Mouse (Mus musculus): ENCODE data around the gene Frmd4b. TPM values are rescaled to one million over a fixed set of nuclear protein-coding genes. Genes with fewer than 3 reads are reported as not detected.

The Frmd4b gene
- 0.13 and 0.29 TPM in 2 replicates for total RNA-seq (2012; rRNA removed)
- total RNA-seq (2014; rRNA removed), result 0.13 and 0.23 TPM in 2 replicates
- polyA plus RNA-seq (2012; ENCODE audit: insufficient read length, low read depth), result 0.70 and 0.75 TPM in 2 replicates

- Histone ChIP-seq H3K9me3 (replicated peaks; ENCODE audit: low read length) (no peaks in the 10 kb centered on the region), H3K27ac (ENCODE audit: insufficient read depth, low read depth) (no peak within 1 kb of the TSS), H3K79me2 (replicated peaks; ENCODE audit: control insufficient read depth, extremely low read depth, insufficient read depth, poor library complexity, severe bottlenecking) (no peaks in the 10 kb centered on the region), H3K4me3 (replicated peaks in 1 of 3; ENCODE audit: low read depth in 2 of 3, low read length in 2 of 3, poor library complexity in 1 of 3) (no peak within 1 kb of the TSS), H3K4me2 (ENCODE audit: insufficient read depth, low read depth, poor library complexity, severe bottlenecking) (no peak within 1 kb of the TSS), H3K9ac (ENCODE audit: insufficient read depth, low read depth) (no peak within 1 kb of the TSS), H3K36me3 (replicated peaks in 1 of 2; ENCODE audit: control insufficient read depth in 1 of 2, insufficient read depth in 1 of 2, low read length in 1 of 2) (no peaks in the 10 kb centered on the region), H3K4me1 (ENCODE audit: control insufficient read depth in 1 of 2, insufficient read depth in 2 of 2) (no peaks in the 10 kb centered on the region), H3K27me3 (replicated peaks) (no peaks in the 10 kb centered on the region)
- dilution Hi-C loops (cut with MboI; ENCODE audit: extremely low pct_ligation_motif_present, extremely low pct_unique_long_range_greater_than_20kb, low sequenced_read_pairs), result no loop called here
- in situ Hi-C loops (cut with MboI; ENCODE audit: low pct_ligation_motif_present, low pct_unique_long_range_greater_than_20kb, low sequenced_read_pairs), result no loop called here
- TF ChIP-seq ZKSCAN1 (IDR thresholded peaks at IDR 0.05; ENCODE audit: borderline replicate concordance, low read depth, low read length) (no peak), BHLHE40 (IDR thresholded peaks at IDR 0.05; ENCODE audit: low read depth, low read length) (no peak), MEF2A (IDR thresholded peaks at IDR 0.05; ENCODE audit: borderline replicate concordance, low read depth, low read length) (no peak), CHD2 (IDR thresholded peaks at IDR 0.05; ENCODE audit: low read length) (no peak), JUND (conservative IDR thresholded peaks at IDR 0.05; ENCODE audit: low read depth, low read length) (no peak), PAX5 (IDR thresholded peaks at IDR 0.05; ENCODE audit: low read length) (no peak), GABPA (IDR thresholded peaks at IDR 0.05; ENCODE audit: insufficient replicate concordance, low read depth, low read length) (no peak), ZMIZ1 (IDR thresholded peaks at IDR 0.05; ENCODE audit: low read depth, low read length) (no peak), SMC3 (IDR thresholded peaks at IDR 0.05; ENCODE audit: low read depth, low read length) (no peak), NELFE (IDR thresholded peaks at IDR 0.05; ENCODE audit: low read depth, low read length) (no peak), POLR2AphosphoS2 (IDR thresholded peaks at IDR 0.05; ENCODE audit: low read depth, low read length) (no peak), E2F4 (IDR thresholded peaks at IDR 0.05; ENCODE audit: insufficient replicate concordance, low read depth, low read length) (no peak), USF1 (IDR thresholded peaks at IDR 0.05; ENCODE audit: low read depth, low read length) (no peak), USF2 (conservative IDR thresholded peaks at IDR 0.05; ENCODE audit: low read depth, low read length) (no peak), MAFK (IDR thresholded peaks at IDR 0.05; ENCODE audit: insufficient replicate concordance, low read length) (no peak), POLR2A (IDR thresholded peaks at IDR 0.05; ENCODE audit: low read depth, low read length) (no peak), CTCF (conservative IDR thresholded peaks at IDR 0.05 in 1 of 2, IDR thresholded peaks at IDR 0.05 in 1 of 2; ENCODE audit: low read depth in 2 of 2, low read length in 2 of 2) (no peak), RAD21 (IDR thresholded peaks at IDR 0.05; ENCODE audit: low read depth, low read length) (no peak)
- DNase-seq (ENCODE audit: extremely low read depth), result no peak
Measured at GRCm38 (mm10) chr6:97617266-97617743, at the start of gene Frmd4b. TSS of gene Frmd4b (minus strand) at chr6:97617541.

DNA sequence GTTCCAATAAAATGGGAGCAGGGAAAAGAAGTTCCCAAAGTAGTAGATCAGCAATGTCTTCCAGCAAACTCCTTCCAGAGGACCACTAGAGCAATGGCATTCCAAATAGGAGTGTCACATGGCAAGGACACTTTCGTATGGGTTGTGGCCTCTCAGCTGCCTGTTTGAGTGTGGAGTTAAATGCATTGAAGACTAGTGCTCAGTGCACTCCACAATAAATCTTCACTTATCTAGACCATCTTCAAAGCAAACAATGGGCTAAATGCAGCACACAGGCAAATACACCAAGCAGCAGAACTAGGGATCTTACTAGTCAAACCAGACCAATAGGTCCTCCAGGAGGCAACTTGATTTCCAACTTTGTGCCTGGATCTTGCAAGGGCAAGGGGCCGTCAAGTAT, 49.1 kb upstream of the Frmd4b start:
- TF ChIP-seq USF2 (conservative IDR thresholded peaks at IDR 0.05; ENCODE audit: low read depth, low read length), result no peak
- no peak for TF ChIP-seq SMC3 (IDR thresholded peaks at IDR 0.05; ENCODE audit: low read depth, low read length)
- TF ChIP-seq ELF1 (IDR thresholded peaks at IDR 0.05; ENCODE audit: low read depth, low read length), result no peak
- TF ChIP-seq IRF4 (IDR thresholded peaks at IDR 0.05; ENCODE audit: low read depth, low read length), result no peak
- no peak for TF ChIP-seq NELFE (IDR thresholded peaks at IDR 0.05; ENCODE audit: low read depth, low read length)
- no peak for TF ChIP-seq POLR2A (IDR thresholded peaks at IDR 0.05; ENCODE audit: low read depth, low read length)
- TF ChIP-seq ZKSCAN1 (IDR thresholded peaks at IDR 0.05; ENCODE audit: borderline replicate concordance, low read depth, low read length), result no peak
- no peak for TF ChIP-seq MAX (IDR thresholded peaks at IDR 0.05; ENCODE audit: low read length)
- TF ChIP-seq MYC (IDR thresholded peaks at IDR 0.05; ENCODE audit: low read depth, low read length), result no peak
- TF ChIP-seq MAFK (IDR thresholded peaks at IDR 0.05; ENCODE audit: insufficient replicate concordance, low read length), result no peak
- no peak for TF ChIP-seq ZC3H11A (IDR thresholded peaks at IDR 0.05; ENCODE audit: low read depth, low read length)
- TF ChIP-seq CHD2 (IDR thresholded peaks at IDR 0.05; ENCODE audit: low read length), result no peak
- no peak for TF ChIP-seq MEF2A (IDR thresholded peaks at IDR 0.05; ENCODE audit: borderline replicate concordance, low read depth, low read length)
- TF ChIP-seq E2F4 (IDR thresholded peaks at IDR 0.05; ENCODE audit: insufficient replicate concordance, low read depth, low read length), result no peak
- H3K9me3 ChIP-seq (replicated peaks; ENCODE audit: low read length), result no peaks in the 10 kb centered on the region
- no peak overlapping the region for H3K4me3 ChIP-seq (replicated peaks in 1 of 3; ENCODE audit: low read depth in 2 of 3, low read length in 2 of 3, poor library complexity in 1 of 3)
- no peaks in the 10 kb centered on the region for H3K4me1 ChIP-seq (ENCODE audit: control insufficient read depth in 1 of 2, insufficient read depth in 2 of 2)
- no peak overlapping the region for H3K4me2 ChIP-seq (ENCODE audit: insufficient read depth, low read depth, poor library complexity, severe bottlenecking)
- no peaks in the 10 kb centered on the region for H3K79me2 ChIP-seq (replicated peaks; ENCODE audit: control insufficient read depth, extremely low read depth, insufficient read depth, poor library complexity, severe bottlenecking)
- dilution Hi-C loops (cut with MboI; ENCODE audit: extremely low pct_ligation_motif_present, extremely low pct_unique_long_range_greater_than_20kb, low sequenced_read_pairs), result no loop called here
- H3K36me3 ChIP-seq (replicated peaks in 1 of 2; ENCODE audit: control insufficient read depth in 1 of 2, insufficient read depth in 1 of 2, low read length in 1 of 2), result no peaks in the 10 kb centered on the region
- H3K9ac ChIP-seq (ENCODE audit: insufficient read depth, low read depth), result no peak overlapping the region
- in situ Hi-C loops (cut with MboI; ENCODE audit: low pct_ligation_motif_present, low pct_unique_long_range_greater_than_20kb, low sequenced_read_pairs), result no loop called here
- H3K27me3 ChIP-seq (replicated peaks), result no peaks in the 10 kb centered on the region
- DNase-seq (ENCODE audit: extremely low read depth), result no peak
- no peak overlapping the region for H3K27ac ChIP-seq (ENCODE audit: insufficient read depth, low read depth)

Measured in CH12.LX (cell line).